Mouse (Mus musculus): ENCODE results near the gene Kcnd3.
A peak's percentile ranks its signal among the peaks of the same experiment; 100 is the strongest.
"Not testable (repeated sequence)": the region's sequence is repeated elsewhere in the genome, so short reads cannot be mapped to it uniquely, and the experiment has no call there.

The Kcnd3 gene

GRCm38 (mm10) chr3:105666996-105667523 lies 214.9 kb downstream of the Kcnd3 start:
- no peak for DNase-seq

- DNase-seq: no peak
Observed at GRCm38 (mm10) chr3:105668161-105668560, 216.0 kb downstream of the Kcnd3 start.

GRCm38 (mm10) chr3:105669776-105670175 lies 217.6 kb downstream of the Kcnd3 start:
- no peak for DNase-seq

- no peak for DNase-seq
Observed at GRCm38 (mm10) chr3:105670801-105671200, 218.7 kb downstream of the Kcnd3 start.

GRCm38 (mm10) chr3:105674595-105675218 lies 222.6 kb downstream of the Kcnd3 start:
- DNase-seq: peak; percentile 79

- DNase-seq: no peak
Observed at GRCm38 (mm10) chr3:105675932-105676331, 223.8 kb downstream of the Kcnd3 start.

- no peak for DNase-seq
Observed at GRCm38 (mm10) chr3:105680346-105680745, 228.2 kb downstream of the Kcnd3 start.

GRCm38 (mm10) chr3:105686394-105687323 lies 234.5 kb downstream of the Kcnd3 start:
- DNase-seq: no peak

- peak; percentile 97 for DNase-seq
Observed at GRCm38 (mm10) chr3:105687324-105688060, 235.4 kb downstream of the Kcnd3 start, which contains the start of gene Ddx20. TSS of gene Ddx20 (minus strand) at chr3:105687574.

GRCm38 (mm10) chr3:105688536-105688935 lies 236.4 kb downstream of the Kcnd3 start:
- DNase-seq: no peak

- no peak for DNase-seq
Observed at GRCm38 (mm10) chr3:105693327-105694080, 241.4 kb downstream of the Kcnd3 start.

- no peak for DNase-seq
Observed at GRCm38 (mm10) chr3:105695476-105696386, 243.6 kb downstream of the Kcnd3 start.

- no peak for DNase-seq
Observed at GRCm38 (mm10) chr3:105696387-105697147, 244.4 kb downstream of the Kcnd3 start.

- no peak for DNase-seq
Observed at GRCm38 (mm10) chr3:105697148-105697441, 245.0 kb downstream of the Kcnd3 start.

- no peak for DNase-seq
Observed at GRCm38 (mm10) chr3:105698311-105698710, 246.2 kb downstream of the Kcnd3 start.

- no peak for DNase-seq
Observed at GRCm38 (mm10) chr3:105699241-105699933, 247.3 kb downstream of the Kcnd3 start.

GRCm38 (mm10) chr3:105700786-105701185 lies 248.7 kb downstream of the Kcnd3 start:
- DNase-seq: not testable (repeated sequence)

- no peak for DNase-seq
Observed at GRCm38 (mm10) chr3:105701399-105701798, 249.3 kb downstream of the Kcnd3 start.

- no peak for DNase-seq
Observed at GRCm38 (mm10) chr3:105703571-105703970, 251.4 kb downstream of the Kcnd3 start.
